Mouse (Mus musculus) intestine, embryonic 14.5 days (tissue): ENCODE data around the gene Pts. TPM values are rescaled to one million over a fixed set of nuclear protein-coding genes. Genes with fewer than 3 reads are reported as not detected.

ENCODE experiments used
- ATAC-seq: fragments of 200-750 bp; cut with Nextera tagmentation; replicated peaks from 2 replicates; pipeline ENCODE4 v1.8.0; 2017; ENCODE audit warnings: low read depth, moderate number of reproducible peaks, moderate TSS enrichment, moderate library complexity; ENCODE audit not compliant: low FRiP score, low TSS enrichment
- DNase-seq: peaks from one replicate; pipeline ENCODE4 v3.0.0-alpha.2; 2018; ENCODE audit warnings: low spot score
- H3K27ac ChIP-seq: fragments of 300-500 bp; sonication (generic); 2 replicates; pipeline ENCODE4 v1.5.1; 2014; ENCODE audit warnings: low read depth, mild to moderate bottlenecking, control low read depth
- H3K27me3 ChIP-seq: fragments of 300-500 bp; sonication (generic); replicated peaks from 2 replicates; pipeline ENCODE4 v1.6.1; 2014; ENCODE audit warnings: low read length, control low read depth; ENCODE audit not compliant: control insufficient read depth, insufficient read depth
- H3K36me3 ChIP-seq: fragments of 300-500 bp; sonication (generic); 2 replicates; pipeline ENCODE4 v1.6.1; 2014; ENCODE audit warnings: low read length, control low read depth; ENCODE audit not compliant: control insufficient read depth, insufficient read depth
- H3K4me1 ChIP-seq: fragments of 300-500 bp; sonication (generic); replicated peaks from 2 replicates; pipeline ENCODE4 v1.6.1; 2014; ENCODE audit warnings: low read length, control low read depth, mixed read lengths; ENCODE audit not compliant: control insufficient read depth, insufficient read depth
- H3K4me2 ChIP-seq: fragments of 300-500 bp; sonication (generic); 2 replicates; pipeline ENCODE4 v1.6.1; 2014; ENCODE audit warnings: low read length
- H3K4me3 ChIP-seq: fragments of 300-500 bp; sonication (generic); 2 replicates; pipeline ENCODE4 v1.5.1; 2014; ENCODE audit warnings: low read depth, low read length, control low read depth, mixed read lengths
- H3K9ac ChIP-seq: fragments of 300-500 bp; sonication (generic); 2 replicates; pipeline ENCODE4 v1.6.1; 2014; ENCODE audit warnings: mild to moderate bottlenecking, low read length
- H3K9me3 ChIP-seq: fragments of 300-500 bp; sonication (generic); 2 replicates; pipeline ENCODE4 v1.6.1; 2016; ENCODE audit warnings: low read length, control low read depth; ENCODE audit not compliant: control insufficient read depth
- WGBS: fragments of 180-500 bp; shearing (Covaris S2); extraction: QIAGEN DNeasy Blood & Tissue Kit; methylation state at CpG from one replicate; pipeline ENCODE4 v1.1.7; 2014; 5-methylcytosine and 5-hydroxymethylcytosine counted together
- polyA plus RNA-seq: library from polyadenylated mRNA; unstranded; fragments of >200 nt; fragmentation: Nextera tagmentation; extraction: Ambion mirVana; gene quantifications from 2 replicates; pipeline ENCODE4 v1.2.1, GENCODE M21; 2014

Gene Pts
- polyA plus RNA-seq, 1 experiment from 2014 or later, result 85.6 TPM

DNA sequence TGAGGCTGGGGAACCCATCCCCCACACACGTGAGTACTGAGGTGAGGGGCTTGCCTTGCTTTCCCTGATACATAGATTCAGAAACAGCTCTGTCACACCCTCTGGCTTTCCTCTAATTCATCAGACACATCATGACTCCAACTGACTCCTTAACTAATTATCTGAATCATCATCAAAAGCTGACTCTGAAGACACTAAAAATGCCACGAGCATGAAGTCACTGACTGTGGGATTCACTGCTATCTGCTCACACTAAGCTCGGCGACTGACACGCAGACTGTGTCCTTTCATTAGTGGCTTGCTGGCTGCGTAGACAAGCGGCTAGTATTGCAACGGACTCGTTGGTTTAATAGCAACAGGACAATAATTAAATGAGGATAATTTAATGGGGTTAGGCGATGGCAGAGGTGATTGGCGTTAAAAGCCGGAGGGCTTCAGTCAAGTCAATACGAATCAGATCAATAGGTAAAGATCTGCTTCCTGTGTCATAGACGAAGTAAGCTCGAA lies 28.0 kb downstream of the Pts start:
- DNase-seq (no peak), ATAC-seq (no peak)
- Histone ChIP-seq H3K4me2 (peak overlapping the region; percentile 50), H3K36me3 (no peaks in the 10 kb centered on the region), H3K27me3 (no peaks in the 10 kb centered on the region), H3K9me3 (no peaks in the 10 kb centered on the region), H3K9ac (no peak overlapping the region), H3K4me1 (peaks cover 12% of the 10 kb centered on the region), H3K27ac (0 out of 2 replicates have a peak overlapping the region, but pooled peaks have one; percentile 14), H3K4me3 (peak overlapping the region; percentile 16; the same call in 1 of the 2 replicates)
- 65% methylated on average over 15 of the region's 15 CpGs for WGBS

DNA sequence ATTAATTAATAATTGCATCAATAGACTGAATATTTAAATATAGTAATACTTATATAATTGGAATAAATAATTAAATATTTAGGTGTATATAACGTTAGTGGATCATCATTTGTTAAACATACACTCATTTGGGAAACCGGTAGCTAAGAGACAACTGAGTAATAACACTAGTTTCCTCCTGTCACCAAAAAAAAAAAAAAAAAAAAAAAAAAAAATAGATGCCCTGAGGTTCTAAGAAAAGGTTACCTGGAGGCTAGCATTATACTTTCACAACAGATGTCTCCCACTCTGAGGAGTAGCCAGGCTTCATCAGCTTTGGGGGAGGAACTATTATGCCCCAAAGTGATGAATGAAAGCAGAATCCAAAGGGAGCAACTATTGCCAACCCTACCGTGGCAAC lies 28.7 kb downstream of the Pts start:
- DNase-seq (no peak), ATAC-seq (no peak)
- H3K4me3 ChIP-seq, result no peak overlapping the region
- no peak overlapping the region for H3K4me2 ChIP-seq
- no peaks in the 10 kb centered on the region for H3K36me3 ChIP-seq
- peaks cover 12% of the 10 kb centered on the region for H3K4me1 ChIP-seq
- H3K9me3 ChIP-seq, result no peaks in the 10 kb centered on the region
- no peaks in the 10 kb centered on the region for H3K27me3 ChIP-seq
- 82% methylated on average over 3 of the region's 3 CpGs for WGBS
- no peak overlapping the region for H3K27ac ChIP-seq
- H3K9ac ChIP-seq, result no peak overlapping the region

DNA sequence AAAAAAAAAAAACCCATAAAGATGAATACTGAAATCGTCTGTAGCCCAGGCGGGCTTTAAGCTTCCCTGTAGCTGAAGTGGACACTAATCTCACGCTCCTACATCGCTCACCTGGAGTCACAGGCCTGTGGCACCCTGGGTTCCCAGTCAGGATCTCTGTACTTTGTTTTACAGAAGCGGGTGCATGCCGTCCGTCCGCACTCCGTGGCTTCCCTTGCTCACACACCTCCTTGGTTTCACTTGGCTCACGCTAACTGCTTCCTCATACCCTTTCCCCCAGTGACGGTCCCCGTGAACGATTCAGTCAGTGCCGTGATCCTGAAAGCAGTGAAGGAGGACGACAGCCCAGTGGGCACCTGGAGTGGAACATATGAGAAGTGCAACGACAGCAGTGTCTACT lies 29.7 kb downstream of the Pts start:
- no peak for ATAC-seq
- H3K4me3 ChIP-seq, result no peak overlapping the region
- 86% methylated on average over 16 of the region's 16 CpGs for WGBS

DNA sequence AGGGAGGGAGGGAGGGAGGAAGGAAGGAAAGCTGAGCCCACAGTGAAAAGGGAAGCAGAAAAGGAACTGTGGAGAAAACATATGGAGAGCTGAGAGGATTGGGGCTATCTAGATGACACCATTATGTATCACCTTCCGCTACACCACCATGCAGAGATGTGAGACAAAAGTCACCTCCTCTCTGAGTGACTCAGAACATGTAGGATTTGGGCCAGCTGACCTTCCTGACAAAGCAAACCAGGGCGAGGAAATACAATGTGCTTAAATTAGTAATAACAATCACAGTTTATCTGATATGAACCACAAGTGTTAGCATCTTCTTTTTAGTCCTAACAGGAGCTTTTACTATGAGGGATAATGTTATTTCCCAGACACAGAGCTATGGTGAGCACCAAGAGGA lies 31.0 kb downstream of the Pts start:
- Histone ChIP-seq H3K9ac (no peak overlapping the region), H3K27ac (no peak overlapping the region), H3K36me3 (no peaks in the 10 kb centered on the region), H3K4me3 (no peak overlapping the region), H3K9me3 (no peaks in the 10 kb centered on the region), H3K4me1 (peaks cover 12% of the 10 kb centered on the region), H3K27me3 (no peaks in the 10 kb centered on the region), H3K4me2 (no peak overlapping the region)
- WGBS, result 77% methylated on average over 2 of the region's 2 CpGs
- ATAC-seq, result no peak
- DNase-seq, result no peak

More for the DNA sequence above, 29.7 kb downstream of the Pts start:
- Histone ChIP-seq H3K27ac (no peak overlapping the region), H3K9ac (no peak overlapping the region), H3K36me3 (no peaks in the 10 kb centered on the region), H3K4me2 (no peak overlapping the region), H3K9me3 (no peaks in the 10 kb centered on the region), H3K27me3 (no peaks in the 10 kb centered on the region), H3K4me1 (peaks cover 12% of the 10 kb centered on the region)
- no peak for DNase-seq

DNA sequence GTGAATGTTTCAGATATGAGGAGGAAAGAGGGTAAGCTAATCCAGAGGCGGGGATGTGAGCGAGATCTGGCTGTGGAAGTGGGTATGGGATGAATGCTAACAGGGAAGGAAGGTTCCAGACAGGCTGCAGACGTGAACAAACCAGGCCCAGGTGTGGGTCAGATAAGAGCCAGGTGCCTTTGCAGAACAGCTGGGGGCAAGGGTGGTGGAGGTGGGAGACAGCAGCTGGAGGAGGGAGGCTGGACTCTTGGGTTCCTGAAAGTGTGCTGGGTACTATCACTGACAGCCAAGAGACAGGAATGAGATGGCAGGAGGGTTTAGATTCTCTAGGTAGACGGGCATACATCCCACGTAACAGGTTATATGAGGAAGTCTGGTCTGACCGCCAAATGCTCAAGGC lies 31.4 kb downstream of the Pts start:
- Histone ChIP-seq H3K4me3 (no peak overlapping the region), H3K4me2 (no peak overlapping the region), H3K9ac (no peak overlapping the region), H3K4me1 (peaks cover 12% of the 10 kb centered on the region), H3K9me3 (no peaks in the 10 kb centered on the region), H3K27me3 (no peaks in the 10 kb centered on the region), H3K36me3 (no peaks in the 10 kb centered on the region), H3K27ac (no peak overlapping the region)
- 55% methylated on average over 6 of the region's 6 CpGs for WGBS
- DNase-seq (no peak), ATAC-seq (no peak)

DNA sequence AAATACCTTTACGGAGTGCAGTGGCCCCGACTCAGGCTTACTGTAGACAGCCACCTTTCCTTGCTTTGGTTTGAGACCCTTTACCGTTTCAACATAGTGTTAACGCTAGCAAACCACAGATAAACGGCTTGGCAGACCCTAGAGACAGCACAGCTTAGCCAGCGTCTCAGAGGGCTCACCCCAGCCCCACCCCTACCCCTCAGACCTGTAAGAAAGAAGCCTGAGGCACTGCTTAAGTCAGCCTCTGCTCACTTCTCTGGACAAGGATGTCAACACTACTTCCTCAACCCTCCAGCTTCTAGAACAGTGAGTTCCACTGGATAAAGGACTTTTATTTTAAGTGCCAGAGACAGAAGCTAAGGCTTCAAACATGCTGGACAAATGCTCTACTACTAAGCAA lies 32.0 kb downstream of the Pts start:
- WGBS, result 31% methylated on average over 6 of the region's 6 CpGs
- no peak overlapping the region for H3K4me2 ChIP-seq
- H3K27me3 ChIP-seq, result no peaks in the 10 kb centered on the region
- no peak overlapping the region for H3K27ac ChIP-seq
- peaks cover 12% of the 10 kb centered on the region for H3K4me1 ChIP-seq
- H3K36me3 ChIP-seq, result no peaks in the 10 kb centered on the region
- no peaks in the 10 kb centered on the region for H3K9me3 ChIP-seq
- ATAC-seq (no peak), DNase-seq (no peak)
- no peak overlapping the region for H3K4me3 ChIP-seq
- no peak overlapping the region for H3K9ac ChIP-seq

DNA sequence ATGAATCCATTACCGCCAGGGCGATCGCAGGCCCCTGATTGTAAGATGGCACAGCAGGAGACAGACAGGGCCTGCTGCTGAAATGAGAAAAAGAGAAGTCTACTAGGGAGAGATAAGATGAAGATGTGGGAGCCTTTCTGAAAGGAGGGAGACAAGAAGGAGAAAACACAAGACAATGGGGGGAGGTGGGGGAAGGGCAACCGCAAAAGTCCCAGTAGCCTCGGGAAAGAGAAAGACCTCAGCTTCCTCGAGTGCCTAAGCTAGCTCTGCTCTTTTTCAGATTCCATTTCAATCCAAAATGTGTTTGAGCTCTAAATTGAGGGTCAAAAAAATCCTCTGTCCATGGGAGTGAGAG lies 32.4 kb downstream of the Pts start:
- Histone ChIP-seq H3K4me2 (no peak overlapping the region), H3K4me3 (no peak overlapping the region), H3K4me1 (peaks cover 12% of the 10 kb centered on the region), H3K9ac (no peak overlapping the region), H3K36me3 (no peaks in the 10 kb centered on the region), H3K27me3 (no peaks in the 10 kb centered on the region), H3K9me3 (no peaks in the 10 kb centered on the region), H3K27ac (no peak overlapping the region)
- WGBS, result 34% methylated on average over 6 of the region's 6 CpGs
- DNase-seq (no peak), ATAC-seq (no peak)

DNA sequence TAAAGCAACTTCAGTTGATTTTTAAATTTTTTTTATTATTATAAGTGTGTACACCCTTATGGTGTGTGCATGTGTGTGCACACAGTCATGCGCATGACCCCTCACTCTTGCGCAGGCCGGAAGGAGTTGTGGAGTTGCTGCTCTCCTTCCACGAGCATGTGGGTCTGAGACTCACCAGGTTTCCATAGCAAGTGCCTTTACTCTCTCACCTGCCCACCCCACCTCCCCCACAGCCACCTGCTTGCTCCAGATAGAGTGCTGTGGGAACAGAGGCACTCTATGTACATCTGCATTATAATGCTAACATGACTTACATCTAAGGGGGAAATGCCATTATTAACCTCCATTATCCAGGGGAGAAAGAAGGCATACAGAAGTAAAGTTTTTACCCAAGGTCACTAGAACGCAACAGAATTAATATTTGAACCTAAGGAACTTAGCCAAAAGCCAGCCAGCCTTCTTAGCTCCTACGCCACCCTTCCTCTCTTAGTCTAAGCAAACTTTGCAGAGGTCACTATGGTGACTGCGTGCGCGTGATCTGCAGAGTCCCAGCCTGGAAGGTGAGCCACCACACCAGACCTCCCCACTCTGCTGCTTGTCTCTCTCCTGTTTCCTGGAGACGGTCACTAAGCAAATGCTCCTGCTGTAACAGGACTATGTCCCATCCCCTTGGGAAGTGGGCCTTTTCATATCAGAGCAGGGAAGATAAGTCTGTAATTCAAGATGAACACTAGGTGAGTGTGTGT lies 32.9 kb downstream of the Pts start:
- Histone ChIP-seq H3K4me1 (peaks cover 12% of the 10 kb centered on the region), H3K9me3 (no peaks in the 10 kb centered on the region), H3K36me3 (no peaks in the 10 kb centered on the region), H3K27ac (no peak overlapping the region), H3K4me2 (no peak overlapping the region), H3K9ac (no peak overlapping the region), H3K27me3 (no peaks in the 10 kb centered on the region), H3K4me3 (no peak overlapping the region)
- WGBS, result 58% methylated on average over 10 of the region's 10 CpGs
- ATAC-seq (no peak), DNase-seq (no peak)

DNA sequence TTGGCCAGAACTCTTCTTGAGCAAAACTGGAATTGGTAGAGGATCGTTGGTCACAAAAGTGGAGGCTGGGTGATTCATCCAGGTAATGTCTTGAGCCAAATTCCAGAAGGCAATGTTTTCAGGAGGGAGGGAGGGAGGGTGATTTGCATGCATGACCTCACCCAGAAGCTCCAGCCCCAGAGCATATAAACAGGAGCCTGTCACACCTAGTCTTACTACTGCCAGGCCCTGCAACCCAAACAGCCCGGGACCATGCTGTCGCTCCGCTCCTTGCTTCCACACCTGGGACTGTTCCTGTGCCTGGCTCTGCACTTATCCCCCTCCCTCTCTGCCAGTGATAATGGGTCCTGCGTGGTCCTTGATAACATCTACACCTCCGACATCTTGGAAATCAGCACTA lies 34.2 kb downstream of the Pts start, which contains the start of gene Plet1:
TSS of gene Plet1 (plus strand) at position 215 of the 400 bp plus-strand sequence.
- H3K9me3 ChIP-seq, result no peaks in the 10 kb centered on the region
- H3K4me2 ChIP-seq, result no peak within 1 kb of the TSS
- no peak for DNase-seq
- no peaks in the 10 kb centered on the region for H3K27me3 ChIP-seq
- H3K27ac ChIP-seq, result no peak within 1 kb of the TSS
- whole genome bisulfite sequencing, result 75% methylated on average over 6 of the region's 6 CpGs
- no peak within 1 kb of the TSS for H3K9ac ChIP-seq
- no peak for ATAC-seq
- H3K36me3 ChIP-seq, result no peaks in the 10 kb centered on the region
- H3K4me3 ChIP-seq, result no peak within 1 kb of the TSS
- peaks cover 12% of the 10 kb centered on the region for H3K4me1 ChIP-seq
